Mouse (Mus musculus): ENCODE measurements around the gene Tmem33. TPM values are rescaled to one million over a fixed set of nuclear protein-coding genes. Genes with fewer than 3 reads are reported as not detected.

Tmem33 gene
- polyA plus RNA-seq (2016; fragmentation: Nextera tagmentation; extraction: Ambion mirVana) = 114 and 118 TPM in 2 replicates

DNA sequence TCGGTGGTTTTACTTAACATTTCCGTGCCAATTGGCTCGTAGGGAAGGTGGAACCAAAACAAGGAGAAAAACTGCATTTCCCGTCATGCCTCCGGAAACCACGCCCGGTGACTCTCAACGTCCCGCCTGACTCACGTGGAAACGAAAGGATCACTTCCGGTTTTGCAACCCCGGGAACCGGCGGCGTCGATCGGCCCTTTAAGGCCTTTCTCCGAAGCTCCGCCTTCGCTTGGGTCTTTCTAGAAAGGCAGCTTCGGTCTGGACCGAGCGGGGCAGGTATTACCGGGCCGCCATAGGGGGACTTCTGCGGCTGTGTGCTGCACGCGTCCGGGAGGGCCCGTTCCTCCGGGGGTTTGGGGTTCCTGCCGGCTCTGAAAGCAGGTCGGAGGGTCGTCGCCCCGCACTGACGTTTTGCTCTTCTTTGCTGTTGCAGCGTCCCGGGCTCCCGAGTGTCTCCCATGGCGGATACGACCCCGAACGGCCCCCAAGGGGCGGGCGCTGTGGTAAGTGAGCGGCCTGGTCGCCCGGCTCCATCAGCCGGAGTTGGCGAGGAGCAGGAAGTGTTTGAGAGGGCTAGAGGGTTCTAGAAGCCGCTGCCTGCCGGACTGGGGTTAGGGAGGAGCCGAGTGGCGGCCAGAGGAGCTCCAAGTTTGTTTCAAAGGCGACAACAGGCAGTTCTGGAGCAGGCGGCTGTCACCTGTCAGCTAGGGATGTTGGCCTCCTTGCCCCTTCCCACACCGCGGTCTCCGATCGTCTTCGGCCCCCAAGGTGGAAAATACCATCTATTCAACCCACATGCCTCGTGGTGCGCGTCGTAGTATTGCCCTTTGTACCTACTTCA lies at the start of gene Tmem33:
Gene Tmem33 (plus strand): TSS at position 35 of the 841 bp plus-strand sequence.
- peaks cover 2% of the 10 kb centered on the region; the same call in 1 of the 2 replicates for H3K27me3 ChIP-seq (replicated peaks)
- H3K9ac ChIP-seq = peak within 1 kb of the TSS; percentile 98
- peak within 1 kb of the TSS; percentile 97 for H3K27ac ChIP-seq
- peaks cover 50% of the 10 kb centered on the region for H3K4me1 ChIP-seq
- peak within 1 kb of the TSS; percentile 89 for H3K4me3 ChIP-seq
- peaks cover 35% of the 10 kb centered on the region for H3K36me3 ChIP-seq
- under 1% methylated on average over 67 of the region's 67 CpGs for WGBS (ENCODE audit: insufficient replicate concordance)
- ATAC-seq = peak; percentile 87
- peak within 1 kb of the TSS; percentile 78 for H3K4me2 ChIP-seq
- no peaks in the 10 kb centered on the region for H3K9me3 ChIP-seq (replicated peaks)

DNA sequence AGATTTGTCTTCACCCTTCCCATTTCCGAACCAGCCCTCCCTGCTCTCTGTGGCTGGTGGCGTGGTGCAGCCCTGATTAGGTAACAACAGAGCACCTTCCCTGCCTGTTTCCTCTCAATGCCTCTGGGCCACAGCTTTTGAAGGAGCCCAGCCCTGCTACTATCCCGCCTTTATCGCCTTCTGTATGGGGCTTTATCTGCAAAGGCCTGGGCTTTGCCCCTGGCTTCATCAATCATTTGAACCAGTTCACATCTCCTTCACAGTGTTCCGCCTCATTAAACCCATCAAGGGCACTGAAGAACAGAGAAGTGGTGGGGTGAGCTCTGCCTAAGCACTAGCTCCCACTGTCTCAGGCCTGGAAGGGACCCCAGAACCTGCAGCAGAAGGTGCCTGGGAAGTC lies 47.2 kb upstream of the Tmem33 start:
- Histone ChIP-seq H3K36me3 (no peaks in the 10 kb centered on the region), H3K4me3 (no peak overlapping the region), H3K27me3 (replicated peaks) (peaks cover 68% of the 10 kb centered on the region), H3K4me2 (no peak overlapping the region), H3K27ac (no peak overlapping the region), H3K9ac (no peak overlapping the region), H3K9me3 (replicated peaks) (no peaks in the 10 kb centered on the region), H3K4me1 (no peaks in the 10 kb centered on the region)
- WGBS (ENCODE audit: insufficient replicate concordance) = 22% methylated on average over 5 of the region's 5 CpGs
- ATAC-seq = no peak

DNA sequence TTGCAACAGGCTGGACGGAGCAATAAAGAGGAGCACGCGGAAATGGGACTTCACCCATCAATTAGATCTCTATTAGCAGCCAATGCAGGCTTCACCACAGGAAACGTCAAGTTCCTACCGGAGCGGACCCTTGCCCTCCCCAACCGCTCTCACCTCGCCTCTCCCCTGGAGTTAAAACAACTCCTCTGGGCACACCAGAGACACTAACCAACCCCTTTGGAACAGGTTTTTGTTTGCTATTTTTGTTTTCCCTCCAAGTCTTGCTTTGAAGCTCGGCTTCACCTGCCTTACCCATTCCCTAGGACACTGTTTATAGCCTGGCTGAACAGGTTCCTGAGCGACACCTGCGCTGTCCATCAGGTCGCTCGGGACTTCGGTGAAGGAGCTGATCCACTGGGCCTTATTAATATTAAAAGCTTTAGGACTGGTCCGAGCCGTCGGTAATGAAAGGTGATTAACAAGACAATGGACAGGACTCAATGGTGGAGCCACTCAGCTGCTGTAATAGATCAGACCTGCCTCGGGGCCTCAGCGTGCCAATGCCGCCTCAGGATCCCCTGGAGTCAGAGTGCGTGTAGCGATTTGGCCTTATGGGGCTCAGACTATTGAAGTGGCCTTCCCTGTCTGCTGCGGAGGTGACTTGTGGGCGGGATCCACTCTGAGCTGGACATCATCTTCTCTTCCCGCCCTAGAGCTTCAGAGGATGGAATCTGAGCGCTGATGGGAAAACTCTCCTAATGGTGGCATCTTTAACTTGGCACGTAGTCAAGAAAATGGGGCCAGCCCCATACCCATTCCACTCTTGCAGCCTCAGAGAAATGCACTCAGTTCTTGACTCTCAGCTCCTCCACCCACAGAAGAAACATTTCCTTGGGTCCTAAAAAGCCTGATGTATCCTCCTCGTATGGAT lies 45.0 kb upstream of the Tmem33 start:
- Histone ChIP-seq H3K4me1 (no peaks in the 10 kb centered on the region), H3K27me3 (replicated peaks) (peaks cover 88% of the 10 kb centered on the region), H3K36me3 (no peaks in the 10 kb centered on the region), H3K4me2 (no peak overlapping the region), H3K9me3 (replicated peaks) (no peaks in the 10 kb centered on the region), H3K9ac (no peak overlapping the region), H3K4me3 (no peak overlapping the region), H3K27ac (no peak overlapping the region)
- 4% methylated on average over 28 of the region's 28 CpGs for WGBS (ENCODE audit: insufficient replicate concordance)
- ATAC-seq = no peak

DNA sequence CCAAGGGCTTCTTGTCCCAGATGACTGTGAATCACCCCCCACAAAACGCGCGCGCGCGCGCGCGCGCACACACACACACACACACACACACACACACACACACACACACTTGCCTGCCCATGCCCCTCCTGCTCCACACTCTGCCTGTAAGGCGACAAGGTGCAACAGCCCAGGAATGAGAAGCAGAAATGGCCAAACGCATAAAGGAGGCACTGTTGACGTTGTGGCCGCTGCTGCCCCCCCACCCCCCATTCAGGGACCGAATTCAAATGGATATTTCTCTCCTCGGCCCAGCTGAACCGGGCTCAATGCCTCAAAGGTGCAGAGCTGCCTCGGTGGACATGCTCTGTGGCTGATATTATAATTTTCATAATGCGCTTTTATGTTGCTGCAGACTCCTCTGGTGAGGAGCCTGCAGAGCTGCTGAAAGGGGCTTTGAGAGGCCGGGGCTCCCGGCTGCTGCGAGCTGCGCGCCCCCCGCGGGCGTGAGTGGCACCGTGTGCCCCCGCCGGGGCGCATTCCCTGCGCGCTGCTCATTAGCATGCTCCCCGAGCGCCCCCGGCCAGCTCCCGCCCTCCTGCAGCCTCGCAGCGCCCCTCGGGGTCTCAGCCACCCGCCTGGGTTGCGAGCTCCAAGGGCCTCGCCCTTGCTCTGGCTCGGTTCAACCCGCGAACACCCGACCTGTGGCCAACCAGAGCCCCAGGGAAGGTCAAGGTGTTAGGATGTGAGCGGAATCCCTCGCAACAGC lies 44.2 kb upstream of the Tmem33 start:
- H3K4me2 ChIP-seq = no peak overlapping the region
- H3K9ac ChIP-seq = no peak overlapping the region
- no peak overlapping the region for H3K4me3 ChIP-seq
- H3K27me3 ChIP-seq (replicated peaks) = peaks cover 92% of the 10 kb centered on the region
- WGBS (ENCODE audit: insufficient replicate concordance) = 4% methylated on average over 49 of the region's 49 CpGs
- no peak overlapping the region for H3K27ac ChIP-seq
- no peak for ATAC-seq
- no peaks in the 10 kb centered on the region for H3K36me3 ChIP-seq
- H3K9me3 ChIP-seq (replicated peaks) = no peaks in the 10 kb centered on the region
- no peaks in the 10 kb centered on the region for H3K4me1 ChIP-seq

DNA sequence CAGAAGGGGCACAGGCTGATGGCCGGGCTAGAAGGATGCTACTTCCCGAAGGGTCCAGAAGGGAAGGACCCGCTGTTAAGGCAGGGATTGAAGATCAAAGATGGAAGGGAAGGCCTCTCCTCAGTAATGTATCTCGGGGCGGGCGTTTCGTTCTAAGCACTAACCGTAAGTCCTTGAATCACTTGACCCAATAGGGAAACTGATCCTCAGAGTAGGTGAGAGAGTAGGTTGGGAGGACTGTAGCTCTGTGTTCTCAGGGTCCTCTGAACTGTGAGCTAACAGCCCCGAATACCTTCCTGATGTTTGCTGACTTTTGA lies 43.6 kb upstream of the Tmem33 start:
- no peaks in the 10 kb centered on the region for H3K4me1 ChIP-seq
- 6% methylated on average over 9 of the region's 9 CpGs for WGBS (ENCODE audit: insufficient replicate concordance)
- no peaks in the 10 kb centered on the region for H3K9me3 ChIP-seq (replicated peaks)
- H3K4me3 ChIP-seq = no peak overlapping the region
- no peak overlapping the region for H3K9ac ChIP-seq
- no peak overlapping the region for H3K4me2 ChIP-seq
- H3K27ac ChIP-seq = no peak overlapping the region
- H3K27me3 ChIP-seq (replicated peaks) = peaks cover 94% of the 10 kb centered on the region
- no peaks in the 10 kb centered on the region for H3K36me3 ChIP-seq
- ATAC-seq = no peak

DNA sequence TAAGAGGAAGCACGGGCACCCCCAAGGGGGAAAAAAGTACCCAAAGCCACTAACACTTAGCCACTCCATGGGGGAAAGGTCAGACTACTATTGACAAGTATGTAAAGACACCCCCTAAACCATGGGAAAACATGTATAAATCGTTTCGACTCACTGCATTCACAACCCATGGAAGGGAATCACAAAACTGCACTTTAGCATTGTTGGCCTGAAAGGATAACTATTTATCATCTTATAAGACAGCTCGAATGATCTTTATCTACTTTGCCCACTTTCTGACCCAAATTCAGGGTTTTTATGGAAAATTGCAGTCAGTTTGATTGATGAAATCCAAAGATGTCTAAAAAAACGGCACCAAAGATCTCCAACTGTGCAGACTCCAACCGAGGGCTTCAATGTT lies 38.5 kb upstream of the Tmem33 start:
- WGBS (ENCODE audit: insufficient replicate concordance) = 10% methylated on average over 6 of the region's 6 CpGs
- Histone ChIP-seq H3K9ac (no peak overlapping the region), H3K9me3 (replicated peaks) (no peaks in the 10 kb centered on the region), H3K4me1 (no peaks in the 10 kb centered on the region), H3K27ac (no peak overlapping the region), H3K27me3 (replicated peaks) (peaks cover 94% of the 10 kb centered on the region), H3K4me3 (no peak overlapping the region), H3K36me3 (no peaks in the 10 kb centered on the region), H3K4me2 (no peak overlapping the region)
- no peak for ATAC-seq

DNA sequence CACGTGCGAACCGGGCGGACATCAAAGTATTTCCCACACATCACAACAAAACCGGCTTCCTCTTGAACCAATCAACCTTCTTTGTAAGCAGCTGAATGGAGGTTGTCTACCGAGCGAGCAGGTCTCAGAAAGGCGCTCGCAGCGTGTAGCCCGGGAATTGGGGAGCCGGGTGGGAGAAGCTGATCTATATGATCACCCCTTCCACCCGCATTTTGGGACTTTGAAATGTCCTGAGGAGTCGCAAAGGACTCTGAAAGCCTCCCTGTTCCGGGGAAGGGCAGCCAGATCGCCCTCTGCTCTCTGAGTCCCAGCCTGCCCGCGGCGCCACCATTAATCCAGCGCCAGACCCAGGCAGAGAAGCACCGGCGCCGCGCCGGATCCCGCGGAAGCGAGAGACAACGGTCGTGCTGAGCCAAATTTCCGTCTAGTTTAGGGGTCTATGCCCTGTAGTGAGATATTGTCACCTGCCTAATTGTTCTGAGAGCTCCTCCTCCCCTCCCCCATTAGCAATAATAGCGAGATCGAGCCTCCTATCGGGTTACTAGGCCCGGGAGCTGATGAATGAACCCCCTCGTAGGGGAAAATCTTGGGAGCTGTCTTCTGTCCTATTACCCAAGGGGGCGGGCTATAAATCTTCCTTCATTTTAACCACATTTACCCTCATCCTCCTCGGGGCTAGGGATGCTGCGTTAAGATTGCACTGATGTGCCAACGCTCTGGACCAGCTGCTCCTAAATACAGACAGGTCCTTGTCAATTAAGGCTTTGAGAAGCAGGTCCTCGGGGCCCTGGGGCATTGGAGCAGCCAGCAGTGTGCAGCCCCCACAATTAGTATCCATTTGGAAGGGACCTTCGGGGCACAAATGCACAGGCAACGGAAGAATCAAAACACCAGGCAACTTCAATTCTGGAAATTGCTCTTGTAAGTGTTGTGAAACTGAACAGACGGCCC lies 37.6 kb upstream of the Tmem33 start:
- H3K27ac ChIP-seq = no peak overlapping the region
- no peak overlapping the region; the same call in 1 of the 2 replicates for H3K4me3 ChIP-seq
- H3K4me2 ChIP-seq = peak overlapping the region; percentile 27
- no peak overlapping the region for H3K9ac ChIP-seq
- peaks cover 96% of the 10 kb centered on the region for H3K27me3 ChIP-seq (replicated peaks)
- ATAC-seq = no peak
- H3K9me3 ChIP-seq (replicated peaks) = no peaks in the 10 kb centered on the region
- 4% methylated on average over 44 of the region's 44 CpGs for WGBS (ENCODE audit: insufficient replicate concordance)
- H3K4me1 ChIP-seq = no peaks in the 10 kb centered on the region
- H3K36me3 ChIP-seq = no peaks in the 10 kb centered on the region

DNA sequence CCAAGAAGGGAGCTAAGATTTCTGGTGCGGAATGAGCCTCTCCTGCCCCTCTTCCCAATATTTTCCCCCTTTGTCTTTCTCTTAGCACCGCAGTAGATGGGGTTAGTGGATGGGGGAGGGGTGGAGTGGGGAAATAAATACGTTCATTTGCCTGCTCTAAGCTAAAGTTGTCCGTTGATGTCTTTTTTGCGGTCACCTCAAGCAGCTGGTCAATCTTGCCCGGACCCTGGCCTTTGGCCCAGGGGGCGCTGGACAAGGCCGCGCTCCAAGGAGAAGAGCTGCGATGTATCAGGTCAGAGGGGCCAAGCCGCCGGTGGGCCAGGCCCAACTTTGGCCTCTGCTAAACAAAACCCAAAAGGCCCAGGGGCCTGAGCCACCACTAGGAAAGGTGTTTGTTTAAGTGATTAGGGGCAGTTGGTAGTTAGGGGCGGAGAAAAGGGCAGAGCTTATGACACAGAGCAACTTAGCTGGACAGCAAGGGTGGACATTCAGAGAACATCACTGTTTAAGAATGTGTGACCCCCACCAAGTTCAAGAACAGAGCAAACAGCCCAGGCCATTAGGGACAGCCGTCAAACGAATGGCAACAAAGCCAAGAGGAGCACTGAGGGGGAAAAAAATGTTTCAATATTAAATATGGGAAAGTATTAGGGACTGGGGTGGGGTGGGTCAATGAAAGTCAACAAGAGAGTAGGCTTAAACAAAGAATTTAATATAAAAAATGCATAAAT lies 36.8 kb upstream of the Tmem33 start:
- H3K27me3 ChIP-seq (replicated peaks) = peaks cover 96% of the 10 kb centered on the region
- H3K9ac ChIP-seq = no peak overlapping the region
- WGBS (ENCODE audit: insufficient replicate concordance) = 4% methylated on average over 15 of the region's 15 CpGs
- no peak overlapping the region for H3K4me2 ChIP-seq
- no peak overlapping the region for H3K4me3 ChIP-seq
- no peak for ATAC-seq
- no peaks in the 10 kb centered on the region for H3K9me3 ChIP-seq (replicated peaks)
- no peaks in the 10 kb centered on the region for H3K36me3 ChIP-seq
- H3K4me1 ChIP-seq = no peaks in the 10 kb centered on the region
- H3K27ac ChIP-seq = no peak overlapping the region

DNA sequence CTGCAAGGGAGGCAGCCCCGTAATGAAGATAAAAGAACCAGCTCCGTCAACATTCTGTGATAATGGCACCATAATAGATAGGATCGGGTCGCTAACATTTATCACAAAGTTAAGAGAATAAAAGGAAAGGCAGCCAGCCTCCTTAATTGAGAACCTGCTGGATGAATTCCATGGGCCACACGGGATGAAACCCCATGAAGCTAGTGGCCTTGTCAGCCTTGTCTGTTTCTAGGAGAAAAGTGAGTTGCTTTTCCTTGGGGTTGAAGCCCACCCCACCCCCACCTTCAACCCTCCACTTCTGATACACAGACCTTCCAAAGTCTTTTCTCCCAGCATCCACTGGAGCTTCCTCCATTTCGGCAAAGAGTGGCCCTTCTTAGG lies 36.3 kb upstream of the Tmem33 start:
- no peaks in the 10 kb centered on the region for H3K36me3 ChIP-seq
- H3K4me1 ChIP-seq = no peaks in the 10 kb centered on the region
- no peak overlapping the region for H3K4me2 ChIP-seq
- 21% methylated on average over 6 of the region's 6 CpGs for WGBS (ENCODE audit: insufficient replicate concordance)
- peaks cover 96% of the 10 kb centered on the region for H3K27me3 ChIP-seq (replicated peaks)
- H3K27ac ChIP-seq = no peak overlapping the region
- no peak for ATAC-seq
- no peak overlapping the region for H3K4me3 ChIP-seq
- no peak overlapping the region for H3K9ac ChIP-seq
- H3K9me3 ChIP-seq (replicated peaks) = no peaks in the 10 kb centered on the region

DNA sequence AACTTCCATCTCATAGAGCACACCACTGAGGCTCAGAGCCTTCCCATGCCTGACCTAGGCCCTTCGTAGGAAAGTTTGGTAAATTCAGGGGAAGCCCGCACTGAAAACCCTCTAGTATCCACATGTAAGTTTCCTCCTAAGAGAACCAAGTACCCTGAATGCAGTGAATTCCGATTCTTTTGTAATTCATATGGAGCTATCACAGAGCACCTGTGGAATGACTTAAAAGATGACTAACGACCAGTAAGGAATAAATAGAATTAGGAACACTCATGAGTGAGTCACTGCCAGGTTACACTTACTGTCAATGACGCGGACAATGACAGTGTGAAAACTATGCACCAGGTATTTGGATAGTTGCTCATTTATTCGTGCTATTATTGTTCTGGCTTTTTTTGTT lies 34.6 kb upstream of the Tmem33 start:
- Histone ChIP-seq H3K9me3 (replicated peaks) (no peaks in the 10 kb centered on the region), H3K4me3 (no peak overlapping the region), H3K27me3 (replicated peaks) (peaks cover 99% of the 10 kb centered on the region), H3K4me1 (0 out of 2 replicates have a peak, but pooled peaks cover 4% of the 10 kb centered on the region), H3K27ac (no peak overlapping the region), H3K36me3 (no peaks in the 10 kb centered on the region), H3K4me2 (no peak overlapping the region), H3K9ac (no peak overlapping the region)
- no peak for ATAC-seq
- 39% methylated on average over 7 of the region's 7 CpGs for WGBS (ENCODE audit: insufficient replicate concordance)
